Mouse (Mus musculus) myocyte (in vitro differentiated cells): ENCODE results near the gene Ccdc85b.

Source experiments
- CEBPB ChIP-seq: IDR thresholded peaks from 2 replicates; pipeline ENCODE4 v1.6.1; 2011; ENCODE audit warnings: mild to moderate bottlenecking, moderate library complexity; ENCODE audit not compliant: poor library complexity, insufficient read depth, severe bottlenecking
- E2F4 ChIP-seq: IDR thresholded peaks from one replicate; pipeline ENCODE4 v1.6.1; 2011; ENCODE audit warnings: mild to moderate bottlenecking, control low read depth, moderate library complexity; ENCODE audit not compliant: insufficient read depth
- MAX ChIP-seq: IDR thresholded peaks from one replicate; pipeline ENCODE4 v1.6.1; 2011; ENCODE audit warnings: low read depth, mild to moderate bottlenecking, control low read depth
- MYOD1 ChIP-seq, 3 experiments: IDR thresholded peaks; one replicate each; pipeline ENCODE4 v1.6.1; 2011; ENCODE audit warnings: control low read depth in 2 of 3, low read depth in 2 of 3, mild to moderate bottlenecking in 2 of 3, moderate library complexity in 1 of 3; ENCODE audit not compliant: insufficient read length in 2 of 3, control insufficient read depth in 1 of 3
- MYOG ChIP-seq, 3 experiments: IDR thresholded peaks; one replicate each; pipeline ENCODE4 v1.6.1; 2011; ENCODE audit warnings: control low read depth in 2 of 3, low read depth in 2 of 3, mild to moderate bottlenecking in 2 of 3; ENCODE audit not compliant: insufficient read length in 2 of 3, control insufficient read depth in 1 of 3, insufficient read depth in 1 of 3
- POLR2A ChIP-seq: IDR thresholded peaks from one replicate; pipeline ENCODE4 v1.6.1; 2011; ENCODE audit warnings: low read depth, mild to moderate bottlenecking, control low read depth, moderate library complexity; ENCODE audit not compliant: insufficient read length
- POLR2AphosphoS2 ChIP-seq: IDR thresholded peaks from one replicate; pipeline ENCODE4 v1.6.1; 2011; ENCODE audit warnings: low read depth, control low read depth; ENCODE audit not compliant: insufficient read length
- SRF ChIP-seq: IDR thresholded peaks from one replicate; pipeline ENCODE4 v1.6.1; 2011; ENCODE audit warnings: low read depth; ENCODE audit not compliant: control insufficient read depth, insufficient read length
- TCF12 ChIP-seq: IDR thresholded peaks from one replicate; pipeline ENCODE4 v1.6.1; 2011; ENCODE audit warnings: mild to moderate bottlenecking, control low read depth; ENCODE audit not compliant: poor library complexity, insufficient read depth, severe bottlenecking
- TCF3 ChIP-seq: IDR thresholded peaks from one replicate; pipeline ENCODE4 v1.6.1; 2011; ENCODE audit warnings: low read depth, control low read depth; ENCODE audit not compliant: insufficient read length
- USF1 ChIP-seq: IDR thresholded peaks from one replicate; pipeline ENCODE4 v1.6.1; 2011; ENCODE audit warnings: low read depth, mild to moderate bottlenecking, control low read depth, moderate library complexity

- TF ChIP-seq MAX (no peak), POLR2A (no peak), USF1 (no peak), CEBPB (no peak), SRF (no peak), TCF12 (no peak), TCF3 (no peak), E2F4 (no peak), MYOG (IDR thresholded peaks at IDR 0.05; ENCODE audit: control insufficient read depth in 1 of 3, insufficient read depth in 1 of 3, insufficient read length in 2 of 3, low read depth in 2 of 3) (no peak), MYOD1 (IDR thresholded peaks at IDR 0.05; ENCODE audit: control insufficient read depth in 1 of 3, insufficient read length in 2 of 3, low read depth in 2 of 3) (no peak), POLR2AphosphoS2 (no peak)
These were observed 36.6 kb upstream of the Ccdc85b start for GRCm38 (mm10) chr19:5494314-5494713.
